Mouse (Mus musculus) spleen, adult 12 weeks (tissue): Measurements from ENCODE around the gene Gm4307.
"Not testable (repeated sequence)": the region's sequence is repeated elsewhere in the genome, so short reads cannot be mapped to it uniquely, and the experiment has no call there.

Source experiments
- DNase-seq: peaks from one replicate; pipeline ENCODE4 v3.0.0; 2022; ENCODE audit warnings: low spot score

The Gm4307 gene

GRCm38 (mm10) chr10:100361038-100361437, at the start of gene Gm4307:
TSS of gene Gm4307 (plus strand) at chr10:100361338.
- DNase-seq, result not testable (repeated sequence)

GRCm38 (mm10) chr10:100335376-100335775, 25.8 kb upstream of the Gm4307 start, which contains the start of gene Gm4301:
TSS of gene Gm4301 (plus strand) at chr10:100335676.
- not testable (repeated sequence) for DNase-seq

GRCm38 (mm10) chr10:100340536-100340935, 20.6 kb upstream of the Gm4307 start, which contains the start of gene Gm4302:
TSS of gene Gm4302 (plus strand) at chr10:100340836.
- DNase-seq, result not testable (repeated sequence)

- not testable (repeated sequence) for DNase-seq
These were observed 15.5 kb upstream of the Gm4307 start, which contains the start of gene Gm4303 for GRCm38 (mm10) chr10:100345672-100346071. TSS of gene Gm4303 (plus strand) at chr10:100345972.

GRCm38 (mm10) chr10:100350793-100351192, 10.3 kb upstream of the Gm4307 start, which contains the start of gene Gm4305:
TSS of gene Gm4305 (plus strand) at chr10:100351093.
- not testable (repeated sequence) for DNase-seq

- not testable (repeated sequence) for DNase-seq
These were observed 4.3 kb upstream of the Gm4307 start for GRCm38 (mm10) chr10:100356841-100357240.

- not testable (repeated sequence) for DNase-seq
These were observed 21.3 kb downstream of the Gm4307 start, which contains the start of gene Gm4312 for GRCm38 (mm10) chr10:100382460-100382859. TSS of gene Gm4312 (minus strand) at chr10:100382560.

GRCm38 (mm10) chr10:100402301-100402700, 41.2 kb downstream of the Gm4307 start:
- not testable (repeated sequence) for DNase-seq
